Mouse (Mus musculus) NIH3T3 (cell line): Measurements from ENCODE around the gene Gkap1.

ENCODE experiments used
- DNase-seq: peaks from one replicate; pipeline ENCODE4 v3.0.0-alpha.2; 2012; ENCODE audit warnings: low read depth

The Gkap1 gene

DNA sequence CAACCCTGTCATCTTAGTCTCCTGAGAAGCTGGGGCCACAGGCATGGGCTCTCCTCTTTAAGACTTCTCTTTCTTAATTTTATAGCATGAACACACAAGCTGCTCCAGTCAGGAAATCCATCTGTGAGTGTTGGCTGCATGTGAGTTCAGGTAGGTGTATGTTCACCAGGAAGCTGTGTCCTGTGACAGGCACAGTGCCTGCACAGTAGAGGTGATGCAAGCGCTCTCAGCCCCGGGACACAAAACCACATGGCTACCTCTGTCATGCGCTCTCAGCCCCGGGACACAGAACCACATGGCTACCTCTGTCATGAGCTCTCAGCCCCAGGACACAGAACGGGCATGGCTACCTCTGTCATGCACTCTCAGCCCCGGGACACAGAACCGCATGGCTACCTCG lies 12.0 kb downstream of the Gkap1 start:
- DNase-seq = no peak

DNA sequence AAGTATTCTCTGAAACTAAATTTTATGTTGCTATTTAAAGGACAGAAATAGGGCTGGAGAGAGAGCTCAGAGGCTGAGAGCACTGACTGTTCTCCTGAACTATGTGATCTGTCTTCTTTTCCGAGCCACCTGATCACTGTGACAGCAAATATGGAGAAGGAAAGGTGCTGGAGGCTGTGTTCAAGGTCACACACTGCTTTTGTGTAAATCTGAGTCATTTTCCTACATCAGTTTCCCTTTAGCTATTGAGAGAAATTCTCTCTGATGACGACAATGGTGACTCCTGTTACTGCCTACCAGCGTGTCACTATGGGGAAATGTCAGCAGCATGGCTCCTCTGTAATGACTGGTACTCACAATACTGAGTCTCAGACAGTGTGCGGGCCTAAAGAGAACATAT lies 13.8 kb downstream of the Gkap1 start:
- no peak for DNase-seq

DNA sequence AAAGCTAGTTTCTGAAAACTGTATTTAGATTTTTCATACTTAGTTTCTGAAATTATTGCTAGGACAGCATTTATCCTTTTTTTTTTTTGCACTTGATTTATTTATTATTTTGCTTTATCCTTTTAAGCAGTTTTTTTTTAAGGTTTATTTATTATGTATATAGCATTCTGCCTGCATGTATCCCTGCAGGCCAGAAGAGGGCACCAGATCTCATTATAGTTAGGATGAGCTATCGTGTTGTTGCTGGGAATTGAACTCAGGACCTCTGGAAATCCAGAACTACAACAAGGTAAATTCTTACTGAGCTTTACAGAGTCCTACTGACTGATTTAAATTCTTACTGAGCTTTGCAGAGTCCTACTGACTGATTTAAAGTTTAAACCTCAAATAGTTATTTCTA lies 22.2 kb downstream of the Gkap1 start:
- DNase-seq = peak; percentile 24

DNA sequence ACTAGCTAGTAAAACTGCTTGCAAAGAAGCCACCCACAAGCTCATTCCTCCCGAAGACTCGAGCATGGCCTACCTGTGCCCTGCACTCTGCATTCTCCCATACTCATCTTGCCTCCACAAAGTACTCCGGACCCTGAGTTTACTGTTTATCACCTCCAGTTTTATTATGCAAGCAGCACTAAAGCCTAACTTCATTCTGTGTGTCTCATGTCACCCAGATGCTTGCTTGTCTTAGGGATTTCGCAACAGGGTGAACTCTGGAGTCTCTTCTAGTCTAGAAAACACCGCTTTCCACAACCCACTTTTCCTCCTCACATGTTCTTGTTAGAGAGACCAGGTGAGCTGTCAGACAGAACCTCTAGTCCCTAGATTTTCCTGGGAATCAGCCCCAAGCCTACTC lies 26.5 kb downstream of the Gkap1 start:
- no peak for DNase-seq

DNA sequence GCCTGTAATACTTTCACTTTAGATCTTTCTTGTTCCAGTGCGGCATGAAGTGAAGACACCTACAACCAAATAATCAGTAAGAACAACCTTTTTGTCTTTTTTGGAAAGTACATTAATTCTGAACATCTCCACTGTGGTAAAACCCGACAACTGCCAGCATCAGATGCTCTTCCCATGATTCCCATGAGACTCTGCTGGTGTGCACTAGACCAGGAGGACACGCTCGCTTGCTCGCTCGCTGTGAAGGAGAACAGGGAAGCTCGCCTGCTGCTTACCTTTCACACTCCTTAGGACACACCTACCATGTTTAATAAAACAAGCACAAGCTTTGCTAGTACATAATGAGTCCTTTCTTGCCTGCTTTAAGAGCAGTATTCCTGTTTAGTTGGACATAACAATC lies 39.0 kb downstream of the Gkap1 start:
- no peak for DNase-seq

DNA sequence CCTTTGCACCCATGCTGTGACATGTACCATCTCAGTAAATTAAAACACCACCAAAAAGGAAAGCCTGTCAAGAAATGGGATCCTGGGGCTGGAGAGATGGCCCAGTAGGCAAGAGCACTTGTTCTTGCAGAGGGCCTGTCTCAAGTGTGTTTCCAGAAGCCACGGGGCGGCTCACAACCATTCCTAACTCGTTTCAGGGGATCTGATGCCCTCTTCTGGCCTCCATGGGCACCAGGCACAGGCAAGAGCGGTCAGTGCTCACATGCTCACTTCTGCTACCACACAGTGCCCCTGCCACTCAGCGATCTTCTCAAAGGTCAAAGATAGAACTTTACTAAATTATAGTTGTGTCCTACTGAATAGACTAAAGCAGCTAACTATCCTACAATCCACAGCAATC lies 42.9 kb downstream of the Gkap1 start:
- peak; percentile 40 for DNase-seq

DNA sequence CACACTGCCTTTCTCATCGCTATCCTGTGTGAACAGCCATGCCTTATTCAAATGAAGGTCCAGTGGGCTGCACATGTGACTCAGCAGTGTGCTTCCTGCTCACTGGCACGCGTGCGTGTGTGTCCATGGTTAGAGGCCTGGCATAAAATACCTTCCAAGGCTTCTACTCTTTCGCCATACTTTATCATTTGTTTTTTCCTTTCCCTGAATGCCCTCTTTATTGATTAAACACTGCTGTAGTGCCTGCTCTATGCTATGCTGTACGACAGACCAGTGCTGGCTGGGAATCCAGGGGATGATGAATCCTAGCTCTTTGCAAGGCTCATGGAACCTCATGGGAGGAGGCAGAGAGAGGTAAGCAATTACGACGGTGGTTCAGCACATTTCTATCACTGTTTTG lies 43.4 kb downstream of the Gkap1 start:
- DNase-seq = no peak

DNA sequence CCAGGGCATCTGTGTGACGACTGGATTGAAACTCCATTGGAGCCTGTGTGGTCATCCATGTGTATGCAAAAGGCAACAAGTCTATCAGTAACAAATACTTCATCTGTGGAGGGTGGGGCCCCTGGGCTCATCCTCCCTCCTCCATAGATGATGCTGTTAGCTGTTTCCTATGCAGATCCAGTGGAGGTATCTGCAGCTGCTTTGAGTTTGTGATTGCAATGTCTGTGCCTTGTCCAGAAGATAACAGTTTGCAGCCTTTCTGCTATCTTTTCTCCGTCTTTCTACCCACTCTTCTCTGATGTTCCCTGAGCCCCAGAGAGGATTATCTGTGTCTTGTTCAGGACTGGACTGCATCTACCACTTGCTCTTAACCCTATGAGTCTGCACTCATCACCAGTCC lies 46.9 kb downstream of the Gkap1 start:
- no peak for DNase-seq

DNA sequence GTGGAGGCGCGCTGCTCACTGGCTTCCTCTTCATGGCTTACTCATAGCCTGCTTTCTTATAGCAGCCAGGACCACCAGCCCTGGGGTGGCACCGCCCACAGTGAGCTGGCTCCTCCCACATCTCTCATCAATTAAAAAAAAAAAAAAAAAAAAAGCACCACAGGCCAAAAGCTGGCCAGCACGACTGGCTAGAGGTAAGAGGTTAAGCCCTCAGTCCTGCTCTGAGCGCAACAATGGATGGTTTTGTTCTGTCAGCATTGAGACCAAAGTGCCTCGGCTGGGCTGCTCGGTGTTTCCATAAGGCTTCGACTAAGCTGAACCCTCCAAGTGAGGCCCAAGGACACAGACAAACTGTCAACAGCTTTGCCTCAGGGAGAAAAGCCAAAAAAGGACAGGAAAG lies 49.8 kb downstream of the Gkap1 start:
- DNase-seq = no peak

DNA sequence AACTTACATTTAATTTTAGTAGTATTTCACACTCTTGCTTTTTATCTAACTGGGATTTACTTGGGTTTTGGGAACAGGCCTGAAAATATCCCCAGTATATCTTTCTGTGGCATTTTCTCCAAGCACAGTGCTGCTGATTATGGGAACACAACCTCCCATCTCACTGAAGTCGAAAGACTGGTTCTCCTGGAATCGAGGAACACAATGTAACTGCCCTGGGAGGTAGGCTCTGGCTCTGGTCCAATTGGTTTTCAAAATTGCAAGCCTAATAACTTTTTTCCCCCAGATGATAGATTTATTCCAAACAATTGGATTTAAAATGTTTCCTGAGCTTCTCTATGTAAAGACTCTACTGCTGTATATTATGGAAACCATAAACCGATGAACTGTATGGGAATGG lies 55.3 kb downstream of the Gkap1 start:
- no peak for DNase-seq

DNA sequence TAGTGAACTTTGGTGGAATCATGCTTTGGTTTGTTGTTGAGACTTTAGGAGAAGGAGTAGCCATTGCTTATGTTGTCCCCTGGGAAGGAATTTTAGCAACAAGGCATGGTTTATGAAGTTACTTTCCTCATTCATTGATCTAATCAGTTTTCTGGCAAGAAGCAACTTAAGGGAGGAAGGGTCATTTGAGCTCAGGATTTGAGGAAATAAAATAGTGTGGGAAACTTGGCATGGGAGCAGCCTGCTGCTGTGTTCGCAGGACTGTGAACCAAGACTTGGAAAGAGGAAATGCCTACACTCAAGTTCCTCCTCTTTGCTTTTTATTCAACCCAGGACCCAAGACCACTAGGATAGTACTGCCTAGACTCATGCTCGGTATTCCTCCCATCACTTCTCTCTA lies 58.0 kb downstream of the Gkap1 start:
- no peak for DNase-seq

DNA sequence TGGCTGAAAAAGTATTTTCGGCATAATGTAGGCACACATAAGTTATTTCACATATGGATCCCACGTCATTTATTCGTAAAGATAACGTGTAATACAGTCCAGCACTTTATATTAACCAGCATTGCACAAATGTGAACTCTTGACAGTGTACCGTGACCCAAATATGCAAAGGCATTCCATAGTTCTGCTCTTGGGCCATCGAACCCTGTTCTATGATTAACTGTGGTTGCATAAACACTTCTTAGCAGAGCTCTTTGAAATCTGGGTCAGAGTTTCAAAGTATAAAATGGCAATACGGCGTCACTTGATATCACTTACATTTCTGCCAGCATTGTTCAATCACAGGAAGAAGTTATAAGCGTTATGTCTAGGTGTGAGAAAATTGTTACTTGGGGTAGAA lies 59.1 kb downstream of the Gkap1 start:
- DNase-seq = no peak

DNA sequence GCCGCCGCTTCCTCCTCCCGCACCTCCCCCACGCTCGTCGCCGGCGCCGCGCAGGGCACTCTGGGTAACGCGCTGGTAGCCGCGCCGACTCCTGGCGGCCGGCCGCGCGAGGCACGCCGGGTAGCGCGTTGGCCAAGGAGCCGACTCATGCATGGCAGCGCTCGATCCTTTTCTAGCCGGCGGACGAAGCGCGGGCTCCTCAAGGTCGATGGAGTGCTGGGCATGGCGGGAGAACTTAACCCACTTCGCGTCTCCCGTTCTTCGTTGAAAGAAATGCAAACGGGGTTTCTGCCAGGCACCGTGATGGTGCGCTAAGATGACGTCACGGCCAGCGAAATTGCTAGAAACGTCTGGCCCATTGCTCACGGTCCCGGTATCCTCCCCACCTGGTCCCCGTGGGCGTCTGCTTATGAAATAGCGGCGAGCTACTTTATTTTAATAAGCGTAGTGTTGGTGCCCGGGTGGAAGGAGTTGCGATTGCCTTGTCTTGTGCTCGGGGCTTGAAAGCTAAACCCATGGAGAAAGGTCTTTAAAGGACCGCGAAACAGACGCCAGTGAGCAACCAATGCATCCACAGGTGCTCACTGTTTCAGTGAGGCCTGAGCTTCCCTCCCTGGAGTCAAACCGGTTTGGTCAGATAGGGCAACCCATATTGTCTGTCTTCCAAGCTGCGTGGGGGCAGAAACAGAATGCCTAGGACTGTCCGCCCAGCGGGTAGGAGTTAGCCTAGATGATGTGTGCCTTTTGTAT lies 59.7 kb downstream of the Gkap1 start, which contains the start of gene Ubqln1:
Ubqln1 (minus strand) TSS at position 62 of the 750 bp plus-strand sequence.
- DNase-seq = peak; percentile 89

DNA sequence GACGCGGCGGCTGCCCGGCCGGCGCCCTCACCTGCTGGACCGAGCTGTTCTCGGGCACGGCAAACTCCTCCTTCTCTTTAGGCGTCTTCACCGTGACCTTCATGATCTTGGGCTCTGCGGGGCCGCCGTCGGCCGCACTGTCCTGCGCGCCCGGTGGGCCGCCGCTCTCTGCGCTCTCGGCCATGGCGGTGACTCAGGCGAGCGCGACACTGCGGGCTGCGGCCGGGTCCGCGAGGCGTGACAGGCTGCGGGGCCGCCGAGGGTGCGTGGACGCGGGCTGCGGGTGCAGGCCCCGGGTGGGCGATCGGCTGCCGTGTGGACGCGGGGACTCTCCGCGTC lies 60.3 kb downstream of the Gkap1 start:
- no peak for DNase-seq

DNA sequence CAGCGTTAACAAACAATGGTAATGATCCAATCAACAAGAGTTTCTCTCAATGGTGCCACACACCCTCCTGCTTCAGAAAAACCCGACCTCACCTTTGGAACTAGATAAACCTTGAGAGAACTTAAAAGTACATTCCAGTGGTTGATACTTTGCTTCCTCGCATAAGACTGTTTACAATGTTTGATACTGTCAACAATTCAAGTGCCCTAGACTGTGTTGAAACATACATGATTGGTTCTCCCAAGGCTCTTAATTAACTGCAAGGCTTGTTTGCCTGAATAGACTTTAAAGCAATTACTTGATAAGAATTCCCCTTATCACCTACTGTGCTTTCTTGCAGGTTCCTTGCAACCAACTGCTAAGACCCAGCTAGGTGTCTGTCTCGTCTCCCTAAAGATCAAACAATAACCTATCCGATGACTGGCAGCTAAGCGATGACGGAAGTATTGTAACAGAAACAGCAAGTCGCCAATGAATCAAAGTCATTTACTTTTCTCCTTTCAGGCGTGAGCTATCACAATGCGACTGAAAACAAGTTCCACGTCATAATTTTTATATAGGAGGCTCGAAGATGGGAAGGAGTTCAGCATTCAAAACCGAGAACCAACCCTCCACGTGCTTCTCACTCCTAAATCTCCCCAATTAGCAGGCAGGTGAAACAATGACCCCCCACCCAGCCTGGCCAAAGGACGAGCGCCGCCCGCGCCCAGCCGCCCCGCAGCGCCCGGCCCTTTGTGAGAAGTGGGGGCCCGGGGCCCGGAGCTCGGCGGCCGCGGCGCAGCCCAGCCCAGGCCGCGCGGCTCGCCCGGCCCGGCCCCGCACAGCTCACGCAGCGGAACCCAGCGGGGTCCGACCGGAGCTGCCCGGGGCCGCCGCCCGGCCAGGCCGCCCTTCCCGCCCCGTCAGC lies 60.9 kb downstream of the Gkap1 start:
- peak; percentile 18 for DNase-seq

DNA sequence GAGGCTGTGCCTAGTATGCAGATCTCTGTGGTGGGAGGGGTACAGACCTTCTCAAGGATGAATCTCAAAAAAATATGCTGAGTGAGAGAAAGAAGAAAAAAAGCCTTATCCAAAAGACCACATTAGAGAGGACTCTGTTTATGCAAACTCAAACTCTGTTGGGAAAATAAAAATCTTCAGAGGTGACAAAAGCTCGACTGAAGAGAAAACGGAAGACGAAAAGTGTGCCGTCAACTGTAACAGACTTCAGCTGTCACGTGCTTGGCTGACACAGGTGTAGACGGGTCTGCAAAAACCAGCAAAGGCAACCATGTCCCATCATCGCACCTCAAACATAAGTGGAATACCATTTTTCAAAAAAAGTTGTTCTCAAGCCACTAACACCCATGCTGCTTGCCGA lies 61.7 kb downstream of the Gkap1 start:
- no peak for DNase-seq

DNA sequence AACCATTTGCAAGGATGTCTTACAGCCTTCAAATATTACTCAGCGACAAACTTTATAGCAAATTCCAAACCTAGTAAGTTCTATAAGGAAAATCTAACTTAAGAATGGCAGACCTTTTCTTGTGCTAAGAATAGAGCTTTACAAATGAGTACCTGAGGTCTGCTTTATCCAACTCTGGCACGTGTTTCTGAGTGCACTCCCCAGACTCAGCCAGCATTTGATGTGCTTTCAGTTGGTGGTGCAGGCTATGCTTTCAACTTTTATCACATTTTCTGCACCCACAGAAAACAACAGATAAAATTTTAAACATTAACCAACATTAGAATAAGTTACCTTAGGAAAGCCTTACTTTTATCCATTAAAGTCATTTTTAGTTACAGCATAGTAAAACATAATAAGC lies 63.0 kb downstream of the Gkap1 start:
- DNase-seq = no peak

DNA sequence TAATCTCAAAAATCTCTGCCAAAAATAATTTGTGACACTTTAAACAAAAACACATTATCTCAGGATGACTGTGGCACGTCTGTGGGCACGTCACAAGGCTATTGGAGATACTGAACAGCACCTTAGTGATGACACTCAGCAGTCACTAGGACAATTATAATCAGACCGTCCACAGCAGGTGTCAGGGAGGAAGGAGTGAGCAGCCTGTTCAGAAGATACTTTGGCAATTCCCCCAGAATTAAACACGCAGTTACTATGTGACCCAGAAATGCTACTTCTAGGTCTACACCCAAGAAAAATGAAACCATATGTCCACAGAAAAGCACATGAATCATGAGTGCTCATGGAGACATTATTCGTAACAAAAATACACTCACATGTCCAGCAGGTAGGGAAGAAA lies 65.1 kb downstream of the Gkap1 start:
- DNase-seq = peak; percentile 44

DNA sequence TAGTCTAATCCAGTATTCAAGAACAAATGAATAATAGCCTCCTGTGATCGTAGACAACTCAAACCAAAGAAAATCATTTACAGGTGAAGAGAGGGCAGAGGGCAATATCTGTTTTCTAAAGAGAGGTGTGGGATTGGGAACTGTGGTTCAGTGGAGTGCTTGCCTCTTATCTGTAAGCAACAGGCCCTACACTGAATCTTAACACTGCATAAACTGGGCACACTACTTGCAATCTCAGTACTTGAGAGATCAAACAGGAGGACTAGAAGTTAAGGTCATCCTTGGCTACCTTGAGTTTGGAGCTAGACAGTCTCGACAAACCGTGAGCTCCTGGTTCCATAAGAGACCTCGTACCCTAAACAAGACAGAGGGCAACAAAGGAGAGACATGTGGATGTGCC lies 69.4 kb downstream of the Gkap1 start:
- no peak for DNase-seq

DNA sequence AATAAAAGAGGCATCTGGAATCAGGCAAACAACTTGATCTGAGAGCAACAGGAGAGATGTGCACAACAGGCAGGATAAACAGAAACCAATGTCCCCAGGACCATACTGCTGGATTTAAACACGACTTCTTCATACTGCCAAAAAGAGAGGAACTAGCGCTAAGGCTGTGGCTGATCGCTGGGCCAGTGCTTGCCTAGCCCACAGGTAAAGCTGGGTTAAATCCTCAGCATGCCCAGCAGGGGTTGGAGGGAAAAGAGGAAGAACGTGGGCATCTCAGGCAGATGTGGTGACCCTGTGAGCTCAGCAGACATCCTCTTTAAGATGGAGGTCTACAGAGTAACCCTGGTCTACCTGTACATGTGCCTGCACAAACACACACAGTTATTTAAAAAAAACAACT lies 70.5 kb downstream of the Gkap1 start:
- DNase-seq = no peak

DNA sequence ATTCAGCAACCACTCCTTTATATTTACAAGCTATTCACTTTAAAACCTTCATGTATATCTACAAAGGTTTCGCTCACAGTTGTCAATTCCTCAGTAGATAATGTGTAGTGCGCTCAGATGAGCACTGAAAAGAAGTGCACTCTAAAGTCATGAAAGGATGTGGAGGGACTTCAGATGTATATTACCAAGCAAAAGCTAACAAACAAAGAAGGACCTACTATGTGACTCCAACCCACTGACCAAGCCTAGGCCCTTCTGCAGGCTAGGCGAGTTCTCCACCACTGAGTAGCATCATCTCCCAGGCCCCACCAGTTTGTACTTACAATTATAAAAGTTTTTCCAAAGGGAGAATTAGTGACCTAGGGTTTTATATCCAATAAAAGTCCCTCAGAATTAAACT lies 71.3 kb downstream of the Gkap1 start:
- no peak for DNase-seq

DNA sequence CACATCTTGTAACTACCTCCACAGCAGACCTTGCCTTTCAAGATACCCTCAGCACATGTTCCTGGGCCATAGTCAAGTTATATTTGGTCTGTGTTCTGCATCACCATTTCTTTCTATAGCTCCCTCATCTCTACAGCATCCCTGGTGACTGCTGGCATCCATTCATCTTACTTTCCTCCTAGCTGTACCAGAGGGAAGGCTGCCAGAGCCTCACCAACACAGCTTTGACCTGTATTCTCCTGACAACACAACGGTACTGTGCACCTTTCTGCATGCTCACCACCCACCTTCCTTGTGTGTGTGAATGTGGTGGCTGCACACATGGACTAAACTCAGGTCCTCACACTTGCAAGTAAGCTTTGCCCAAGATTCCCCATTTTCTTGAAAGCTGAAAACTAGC lies 72.6 kb downstream of the Gkap1 start:
- no peak for DNase-seq

DNA sequence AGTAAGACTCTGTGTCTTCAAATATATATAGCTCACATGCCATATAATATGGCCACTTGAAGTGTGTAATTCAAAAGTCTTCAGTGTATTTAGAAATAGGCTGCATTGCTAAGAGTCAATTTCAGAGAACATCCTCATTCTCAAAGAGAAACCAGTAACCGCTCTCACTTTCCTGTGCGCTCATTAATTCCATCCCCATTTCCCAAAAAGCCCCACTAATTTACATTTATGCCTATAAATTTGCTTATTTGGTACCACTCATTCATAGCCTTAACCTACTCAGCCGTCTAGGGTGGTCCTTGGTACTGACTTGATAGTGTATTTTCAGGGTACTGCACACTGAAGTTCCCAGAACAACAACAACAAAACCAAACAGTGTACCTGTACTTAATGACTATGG lies 73.6 kb downstream of the Gkap1 start:
- DNase-seq = no peak

DNA sequence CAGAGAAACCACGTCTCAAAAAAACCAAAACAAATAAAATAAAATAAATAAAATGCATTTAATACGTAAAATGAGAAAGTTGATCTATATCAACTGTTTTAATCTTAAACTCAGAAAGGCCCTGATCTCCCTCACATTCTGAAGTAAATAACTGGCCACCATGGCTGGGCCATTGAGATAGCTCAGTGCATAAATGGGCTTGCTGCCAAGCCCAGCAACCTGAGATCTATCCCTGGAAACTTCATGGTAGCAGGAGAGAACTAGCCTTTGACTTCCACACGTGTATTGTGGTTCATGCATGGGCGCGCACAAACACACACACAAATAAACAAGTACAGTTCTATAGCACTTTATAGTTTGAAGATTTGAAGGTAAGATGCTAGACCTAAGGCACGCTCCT lies 74.2 kb downstream of the Gkap1 start:
- no peak for DNase-seq
